Mouse (Mus musculus) lung, postnatal 0 days (tissue): ENCODE results near the gene AU018091.

ENCODE experiments used
- CTCF ChIP-seq: IDR thresholded peaks from 2 replicates; pipeline ENCODE4 v1.5.1; 2016; ENCODE audit warnings: antibody characterized with exemption, mild to moderate bottlenecking
- EP300 ChIP-seq: IDR thresholded peaks from 2 replicates; pipeline ENCODE4 v1.6.1; 2016; ENCODE audit warnings: antibody characterized with exemption, mild to moderate bottlenecking, control low read depth

DNA sequence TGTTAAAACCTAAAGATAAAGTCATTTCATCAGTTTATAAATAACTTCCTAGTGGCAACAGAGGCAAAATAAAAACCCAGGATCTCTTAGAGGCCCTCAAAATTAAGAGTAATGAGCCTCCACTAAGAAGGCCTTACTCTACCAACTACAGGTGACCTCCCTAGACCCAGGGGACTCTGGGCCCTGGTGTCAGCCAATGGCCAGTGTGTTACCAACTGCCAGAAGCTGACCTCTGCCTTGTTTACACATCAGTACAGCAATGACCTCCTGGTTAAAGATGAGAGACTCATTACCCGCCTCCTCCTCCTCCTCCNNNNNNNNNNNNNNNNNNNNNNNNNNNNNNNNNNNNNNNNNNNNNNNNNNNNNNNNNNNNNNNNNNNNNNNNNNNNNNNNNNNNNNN, 17.1 kb upstream of the AU018091 start:
- no peak for TF ChIP-seq CTCF
- no peak for TF ChIP-seq EP300
